In genomic region chr16:8189472-8190240, GRCm38 (mm10) we compare ENCODE assay signal across 19 mouse cellular contexts.
DNase-seq lines count a peak whose midpoint lies in the region; ATAC-seq lines count a peak whose summit lies in the region.
"Had no signal": no experiment of that assay in that cellular context is flagged by ENCODE, and none has a peak within 500 bp of the region (broad histone marks: within the 10 kb centered on the region; RNA-seq: fewer than 3 reads in every experiment).

No protein-coding gene starts in this region.

- no peaks in the 10 kb centered on the region for H3K36me3 ChIP-seq in forebrain, embryonic 16.5 days (ENCODE audit: control insufficient read depth, insufficient read depth)
- no peaks in the 10 kb centered on the region for H3K36me3 ChIP-seq in forebrain, embryonic 10.5 days (replicated peaks)
- H3K36me3 ChIP-seq in kidney, embryonic 14.5 days (ENCODE audit: control insufficient read depth, insufficient read depth, low read length), result no peaks in the 10 kb centered on the region
- no peaks in the 10 kb centered on the region for H3K36me3 ChIP-seq in hindbrain, embryonic 12.5 days
- H3K36me3 ChIP-seq: heart, embryonic 15.5 days; hindbrain, embryonic 10.5 days; liver, embryonic 13.5 days; midbrain, embryonic 15.5 days had no signal

- no peaks in the 10 kb centered on the region for H3K27me3 ChIP-seq in forebrain, embryonic 16.5 days (replicated peaks; ENCODE audit: control insufficient read depth, insufficient read depth, low read length)
- no peaks in the 10 kb centered on the region for H3K27me3 ChIP-seq in forebrain, embryonic 10.5 days (ENCODE audit: poor library complexity, severe bottlenecking)
- no peaks in the 10 kb centered on the region for H3K27me3 ChIP-seq in kidney, embryonic 14.5 days (ENCODE audit: control insufficient read depth, insufficient read depth, low read length)
- H3K27me3 ChIP-seq in hindbrain, embryonic 12.5 days, result no peaks in the 10 kb centered on the region; the same call in 1 of the 2 replicates
- H3K27me3 ChIP-seq: heart, embryonic 15.5 days; liver, embryonic 13.5 days; midbrain, embryonic 15.5 days had no signal

- no peaks in the 10 kb centered on the region for H3K9me3 ChIP-seq in forebrain, embryonic 16.5 days (ENCODE audit: control insufficient read depth, low read length)
- no peaks in the 10 kb centered on the region for H3K9me3 ChIP-seq in forebrain, embryonic 10.5 days
- H3K9me3 ChIP-seq in kidney, embryonic 14.5 days (ENCODE audit: control insufficient read depth, low read length), result no peaks in the 10 kb centered on the region
- no peaks in the 10 kb centered on the region for H3K9me3 ChIP-seq in hindbrain, embryonic 12.5 days (replicated peaks)
- H3K9me3 ChIP-seq: heart, embryonic 15.5 days; hindbrain, embryonic 10.5 days; liver, embryonic 13.5 days; midbrain, embryonic 15.5 days had no signal

- H3K4me2 ChIP-seq in forebrain, embryonic 16.5 days (ENCODE audit: low read length), result no peak overlapping the region
- H3K4me2 ChIP-seq in kidney, embryonic 14.5 days (replicated peaks; ENCODE audit: low read depth, low read length), result no peak overlapping the region
- H3K4me2 ChIP-seq in hindbrain, embryonic 12.5 days (replicated peaks), result no peak overlapping the region
- H3K4me2 ChIP-seq: heart, embryonic 15.5 days; liver, embryonic 13.5 days; lung, embryonic 14.5 days; midbrain, embryonic 15.5 days had no signal

- H3K4me3 ChIP-seq in forebrain, embryonic 16.5 days (replicated peaks; ENCODE audit: low read length), result no peak overlapping the region
- H3K4me3 ChIP-seq in forebrain, embryonic 10.5 days, result no peak overlapping the region
- H3K4me3 ChIP-seq in kidney, embryonic 14.5 days (ENCODE audit: low read length), result no peak overlapping the region
- no peak overlapping the region for H3K4me3 ChIP-seq in brown adipose tissue, adult 24 weeks (ENCODE audit: insufficient read depth, low read depth, low read length)
- no peak overlapping the region for H3K4me3 ChIP-seq in hindbrain, embryonic 12.5 days
- H3K4me3 ChIP-seq: heart, embryonic 15.5 days; hindbrain, embryonic 10.5 days; liver, embryonic 13.5 days; midbrain, embryonic 15.5 days; myocyte had no signal

- DNase-seq in forebrain, embryonic 10.5 days (ENCODE audit: extremely low spot score, low spot score), result no peak
- DNase-seq in kidney, adult 11 months, result peak; percentile 6
- peak; percentile 2 for DNase-seq in kidney, postnatal 14 days
- DNase-seq: cerebellum, adult 11-12 months; cerebellum, postnatal 14 days; liver, embryonic 13.5 days; lung, embryonic 14.5 days; lung, postnatal 36 days; right cerebral cortex, postnatal 14 days; thymus, postnatal 36 days had no signal

- H3K4me1 ChIP-seq in forebrain, embryonic 16.5 days (replicated peaks; ENCODE audit: control insufficient read depth, insufficient read depth, low read length), result 0 out of 2 replicates have a peak, but pooled peaks cover 10% of the 10 kb centered on the region
- peaks cover 15% of the 10 kb centered on the region for H3K4me1 ChIP-seq in forebrain, embryonic 10.5 days
- no peaks in the 10 kb centered on the region for H3K4me1 ChIP-seq in kidney, embryonic 14.5 days (ENCODE audit: control insufficient read depth, insufficient read depth, low read length)
- H3K4me1 ChIP-seq in brown adipose tissue, adult 24 weeks (ENCODE audit: control insufficient read depth, insufficient read depth, insufficient read length, low read length), result 0 out of 2 replicates have a peak, but pooled peaks cover 2% of the 10 kb centered on the region
- H3K4me1 ChIP-seq in hindbrain, embryonic 12.5 days, result no peaks in the 10 kb centered on the region
- H3K4me1 ChIP-seq: heart, embryonic 15.5 days; liver, embryonic 13.5 days; midbrain, embryonic 15.5 days had no signal

- no peak overlapping the region for H3K9ac ChIP-seq in forebrain, embryonic 16.5 days (replicated peaks; ENCODE audit: low read depth, low read length)
- H3K9ac ChIP-seq in kidney, embryonic 14.5 days (ENCODE audit: low read depth, low read length), result no peak overlapping the region
- H3K9ac ChIP-seq in hindbrain, embryonic 12.5 days, result no peak overlapping the region
- H3K9ac ChIP-seq: heart, embryonic 15.5 days; liver, embryonic 13.5 days; lung, embryonic 14.5 days; midbrain, embryonic 15.5 days had no signal

- 68% methylated on average over 6 of the region's 6 CpGs for WGBS in forebrain, embryonic 16.5 days
- 79% methylated on average over 6 of the region's 6 CpGs for WGBS in forebrain, embryonic 10.5 days
- 62% methylated on average over 6 of the region's 6 CpGs for WGBS in kidney, embryonic 14.5 days
- 80% methylated on average over 6 of the region's 6 CpGs for WGBS in hindbrain, embryonic 12.5 days

- H3K27ac ChIP-seq in forebrain, embryonic 16.5 days (ENCODE audit: low read length), result no peak overlapping the region; the same call in 1 of the 2 replicates
- no peak overlapping the region for H3K27ac ChIP-seq in forebrain, embryonic 10.5 days
- no peak overlapping the region for H3K27ac ChIP-seq in kidney, embryonic 14.5 days (ENCODE audit: low read depth, low read length)
- H3K27ac ChIP-seq in brown adipose tissue, adult 24 weeks (replicated peaks; ENCODE audit: low read depth, low read length), result peak overlapping the region; percentile 97
- no peak overlapping the region for H3K27ac ChIP-seq in hindbrain, embryonic 12.5 days
- H3K27ac ChIP-seq: heart, embryonic 15.5 days; hindbrain, embryonic 10.5 days; kidney, postnatal 0 days; liver, embryonic 13.5 days; midbrain, embryonic 15.5 days had no signal

- ATAC-seq in forebrain, embryonic 16.5 days, result peak; percentile 55; the same call in 1 of the 2 replicates
- no peak for ATAC-seq in kidney, embryonic 14.5 days (ENCODE audit: low FRiP score, low TSS enrichment)
- no peak for ATAC-seq in hindbrain, embryonic 12.5 days (ENCODE audit: low FRiP score)
- ATAC-seq: midbrain, embryonic 15.5 days had no signal
